Mouse (Mus musculus) heart, embryonic 12.5 days (tissue): Measurements from ENCODE around the gene Bcl10. TPM values are rescaled to one million over a fixed set of nuclear protein-coding genes. Genes with fewer than 3 reads are reported as not detected.
"Not testable (repeated sequence)": the region's sequence is repeated elsewhere in the genome, so short reads cannot be mapped to it uniquely, and the experiment has no call there.

ENCODE experiments used
- ATAC-seq: fragments of 200-750 bp; cut with Nextera tagmentation; 2 replicates; pipeline ENCODE4 v1.8.0; 2017; ENCODE audit warnings: moderate TSS enrichment, moderate library complexity; ENCODE audit not compliant: insufficient number of reproducible peaks, low FRiP score
- H3K27ac ChIP-seq: fragments of 300-500 bp; sonication (generic); 2 replicates; pipeline ENCODE4 v1.5.1; 2016; ENCODE audit warnings: mild to moderate bottlenecking, moderate library complexity; ENCODE audit not compliant: poor library complexity, severe bottlenecking
- H3K27me3 ChIP-seq: fragments of 300-500 bp; sonication (generic); replicated peaks from 2 replicates; pipeline ENCODE4 v1.6.1; 2016; ENCODE audit warnings: mild to moderate bottlenecking, moderate library complexity
- H3K36me3 ChIP-seq: fragments of 300-500 bp; sonication (generic); 2 replicates; pipeline ENCODE4 v1.6.1; 2016; ENCODE audit warnings: mild to moderate bottlenecking, moderate library complexity
- H3K4me1 ChIP-seq: fragments of 300-500 bp; sonication (generic); replicated peaks from 2 replicates; pipeline ENCODE4 v1.6.1; 2016; ENCODE audit warnings: mild to moderate bottlenecking
- H3K4me2 ChIP-seq: fragments of 300-500 bp; sonication (generic); 2 replicates; pipeline ENCODE4 v1.6.1; 2016; ENCODE audit warnings: mild to moderate bottlenecking, moderate library complexity
- H3K4me3 ChIP-seq: fragments of 300-500 bp; sonication (generic); 2 replicates; pipeline ENCODE4 v1.5.1; 2016; ENCODE audit warnings: mild to moderate bottlenecking
- H3K9ac ChIP-seq: fragments of 300-500 bp; sonication (generic); 2 replicates; pipeline ENCODE4 v1.6.1; 2016; ENCODE audit warnings: mild to moderate bottlenecking, moderate library complexity
- H3K9me3 ChIP-seq: fragments of 300-500 bp; sonication (generic); replicated peaks from 2 replicates; pipeline ENCODE4 v1.6.1; 2016; ENCODE audit warnings: mild to moderate bottlenecking, moderate library complexity
- WGBS: fragments of 180-500 bp; shearing (Covaris S2); methylation state at CpG from one replicate; pipeline ENCODE4 v1.1.7; 2016; 5-methylcytosine and 5-hydroxymethylcytosine counted together
- polyA plus RNA-seq: library from polyadenylated mRNA; unstranded; fragments of >200 nt; fragmentation: Nextera tagmentation; extraction: Ambion mirVana; gene quantifications from 2 replicates; pipeline ENCODE4 v1.2.1, GENCODE M21; 2016

Bcl10 gene
- 42.9 and 43.1 TPM in 2 replicates for polyA plus RNA-seq

GRCm38 (mm10) chr3:145922019-145922854 is at the start of gene Bcl10:
Bcl10 (plus strand) TSS chr3:145922804.
- no peaks in the 10 kb centered on the region for H3K27me3 ChIP-seq
- H3K4me2 ChIP-seq: peak within 1 kb of the TSS; percentile 77
- 26% methylated on average over 11 of the region's 11 CpGs for WGBS
- peak within 1 kb of the TSS; percentile 50 for H3K4me3 ChIP-seq
- 0 out of 2 replicates have a peak, but pooled peaks cover 3% of the 10 kb centered on the region for H3K9me3 ChIP-seq
- ATAC-seq: no peak
- peak within 1 kb of the TSS; percentile 56; the same call in 1 of the 2 replicates for H3K9ac ChIP-seq
- 0 out of 2 replicates have a peak, but pooled peaks cover 2% of the 10 kb centered on the region for H3K36me3 ChIP-seq
- H3K4me1 ChIP-seq: peaks cover 27% of the 10 kb centered on the region
- peak within 1 kb of the TSS; percentile 84 for H3K27ac ChIP-seq

GRCm38 (mm10) chr3:145873271-145873670 is 49.3 kb upstream of the Bcl10 start:
- Histone ChIP-seq H3K27me3 (no peaks in the 10 kb centered on the region), H3K4me3 (no peak overlapping the region), H3K36me3 (no peaks in the 10 kb centered on the region), H3K4me1 (peaks cover 11% of the 10 kb centered on the region), H3K9me3 (no peaks in the 10 kb centered on the region), H3K9ac (no peak overlapping the region), H3K4me2 (no peak overlapping the region), H3K27ac (no peak overlapping the region)
- ATAC-seq: no peak
- 83% methylated on average over 1 of the region's 1 CpGs for WGBS

GRCm38 (mm10) chr3:145874126-145874525 is 48.5 kb upstream of the Bcl10 start:
- Histone ChIP-seq H3K4me2 (no peak overlapping the region), H3K9ac (no peak overlapping the region), H3K9me3 (no peaks in the 10 kb centered on the region), H3K4me3 (no peak overlapping the region), H3K27ac (no peak overlapping the region), H3K27me3 (no peaks in the 10 kb centered on the region), H3K4me1 (peaks cover 11% of the 10 kb centered on the region), H3K36me3 (no peaks in the 10 kb centered on the region)
- ATAC-seq: no peak
- 71% methylated on average over 4 of the region's 4 CpGs for WGBS

- no peaks in the 10 kb centered on the region for H3K27me3 ChIP-seq
- no peaks in the 10 kb centered on the region for H3K9me3 ChIP-seq
- no peak overlapping the region for H3K27ac ChIP-seq
- no peaks in the 10 kb centered on the region for H3K36me3 ChIP-seq
- H3K4me2 ChIP-seq: no peak overlapping the region
- ATAC-seq: no peak
- WGBS: 70% methylated on average over 11 of the region's 11 CpGs
- H3K9ac ChIP-seq: no peak overlapping the region
- peaks cover 11% of the 10 kb centered on the region for H3K4me1 ChIP-seq
- H3K4me3 ChIP-seq: no peak overlapping the region
Observed at GRCm38 (mm10) chr3:145876120-145876519, 46.5 kb upstream of the Bcl10 start.

DNA sequence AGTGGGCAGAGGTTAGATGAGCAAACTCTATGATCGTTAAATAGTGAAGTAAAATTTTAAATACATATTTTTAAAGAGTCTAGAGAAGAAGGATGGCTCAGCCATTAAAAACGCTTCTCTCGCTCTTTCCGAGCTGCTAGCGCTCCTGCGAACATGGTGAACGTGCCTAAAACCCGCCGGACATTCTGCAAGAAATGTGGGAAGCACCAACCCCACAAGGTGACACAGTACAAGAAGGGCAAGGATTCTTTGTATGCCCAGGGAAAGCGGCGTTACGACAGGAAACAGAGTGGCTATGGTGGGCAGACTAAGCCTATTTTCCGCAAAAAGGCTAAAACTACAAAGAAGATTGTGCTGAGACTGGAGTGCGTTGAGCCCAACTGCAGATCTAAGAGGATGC is 43.7 kb upstream of the Bcl10 start:
- WGBS: 89% methylated on average over 13 of the region's 14 CpGs
- H3K27me3 ChIP-seq, H3K9ac ChIP-seq, H3K36me3 ChIP-seq, H3K4me3 ChIP-seq, H3K27ac ChIP-seq, ATAC-seq, H3K4me2 ChIP-seq, H3K9me3 ChIP-seq: not testable (repeated sequence)
- peaks cover 11% of the 10 kb centered on the region for H3K4me1 ChIP-seq

DNA sequence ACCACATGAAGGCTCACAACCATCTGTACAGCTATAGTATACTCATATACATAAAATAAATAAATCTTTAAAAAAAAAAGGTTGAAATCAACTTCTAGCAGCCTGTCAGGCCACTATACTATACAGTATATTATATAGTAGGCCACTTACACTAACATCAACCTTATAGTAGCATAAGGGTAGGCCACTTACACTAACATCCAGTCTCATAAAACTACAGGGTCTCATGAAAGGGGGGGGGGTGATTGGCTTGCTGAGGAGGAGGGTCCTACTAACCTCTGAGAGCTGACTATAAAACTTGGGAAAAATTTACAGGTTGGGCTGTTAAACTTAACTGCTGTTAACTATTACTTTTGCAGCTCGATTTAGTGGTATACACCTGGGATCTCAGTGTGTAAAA is 42.3 kb upstream of the Bcl10 start:
- H3K36me3 ChIP-seq: no peaks in the 10 kb centered on the region; the same call in 1 of the 2 replicates
- H3K4me3 ChIP-seq: no peak overlapping the region
- peaks cover 11% of the 10 kb centered on the region for H3K4me1 ChIP-seq
- H3K9me3 ChIP-seq: no peaks in the 10 kb centered on the region
- no peak overlapping the region for H3K9ac ChIP-seq
- no peak overlapping the region for H3K27ac ChIP-seq
- H3K27me3 ChIP-seq: no peaks in the 10 kb centered on the region
- WGBS: 69% methylated on average over 1 of the region's 1 CpGs
- H3K4me2 ChIP-seq: no peak overlapping the region
- no peak for ATAC-seq

GRCm38 (mm10) chr3:145882076-145882874 is 40.3 kb upstream of the Bcl10 start:
- H3K4me3 ChIP-seq: no peak overlapping the region
- H3K27ac ChIP-seq: no peak overlapping the region
- WGBS: 86% methylated on average over 15 of the region's 15 CpGs
- no peaks in the 10 kb centered on the region for H3K9me3 ChIP-seq
- no peak for ATAC-seq
- H3K9ac ChIP-seq: no peak overlapping the region
- no peaks in the 10 kb centered on the region; the same call in 1 of the 2 replicates for H3K36me3 ChIP-seq
- H3K4me2 ChIP-seq: no peak overlapping the region
- no peaks in the 10 kb centered on the region for H3K27me3 ChIP-seq
- H3K4me1 ChIP-seq: peaks cover 17% of the 10 kb centered on the region

DNA sequence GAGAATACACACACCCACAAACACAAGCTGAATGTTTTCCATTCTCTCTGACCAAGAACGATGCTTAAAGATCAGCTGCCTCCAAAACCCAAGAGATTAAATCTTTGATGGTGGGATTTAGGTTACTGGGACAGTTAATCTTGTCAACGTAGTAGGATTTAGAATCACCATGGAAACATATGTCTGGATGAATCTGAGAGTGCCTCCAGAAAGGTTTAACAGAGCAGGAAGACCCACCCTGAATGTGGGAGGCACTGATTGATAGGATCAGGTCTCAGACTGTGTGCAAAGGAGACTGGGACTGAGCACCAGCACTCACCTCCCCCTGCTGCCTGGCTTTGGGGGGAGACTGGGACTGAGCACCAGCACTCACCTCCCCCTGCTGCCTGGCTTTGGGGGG is 39.4 kb upstream of the Bcl10 start:
- peaks cover 24% of the 10 kb centered on the region for H3K4me1 ChIP-seq
- no peak overlapping the region for H3K9ac ChIP-seq
- no peak overlapping the region for H3K4me2 ChIP-seq
- ATAC-seq: no peak
- no peak overlapping the region for H3K27ac ChIP-seq
- no peaks in the 10 kb centered on the region for H3K9me3 ChIP-seq
- no peaks in the 10 kb centered on the region; the same call in 1 of the 2 replicates for H3K36me3 ChIP-seq
- no peaks in the 10 kb centered on the region for H3K27me3 ChIP-seq
- H3K4me3 ChIP-seq: no peak overlapping the region
- WGBS: 72% methylated on average over 2 of the region's 2 CpGs

GRCm38 (mm10) chr3:145885376-145885775 is 37.2 kb upstream of the Bcl10 start:
- Histone ChIP-seq H3K4me2 (no peak overlapping the region), H3K27ac (peak overlapping the region; percentile 77; the same call in 1 of the 2 replicates), H3K4me3 (no peak overlapping the region), H3K4me1 (peaks cover 34% of the 10 kb centered on the region), H3K9ac (no peak overlapping the region), H3K27me3 (no peaks in the 10 kb centered on the region), H3K36me3 (no peaks in the 10 kb centered on the region; the same call in 1 of the 2 replicates), H3K9me3 (no peaks in the 10 kb centered on the region; the same call in 1 of the 2 replicates)
- 57% methylated on average over 4 of the region's 4 CpGs for WGBS
- no peak for ATAC-seq

DNA sequence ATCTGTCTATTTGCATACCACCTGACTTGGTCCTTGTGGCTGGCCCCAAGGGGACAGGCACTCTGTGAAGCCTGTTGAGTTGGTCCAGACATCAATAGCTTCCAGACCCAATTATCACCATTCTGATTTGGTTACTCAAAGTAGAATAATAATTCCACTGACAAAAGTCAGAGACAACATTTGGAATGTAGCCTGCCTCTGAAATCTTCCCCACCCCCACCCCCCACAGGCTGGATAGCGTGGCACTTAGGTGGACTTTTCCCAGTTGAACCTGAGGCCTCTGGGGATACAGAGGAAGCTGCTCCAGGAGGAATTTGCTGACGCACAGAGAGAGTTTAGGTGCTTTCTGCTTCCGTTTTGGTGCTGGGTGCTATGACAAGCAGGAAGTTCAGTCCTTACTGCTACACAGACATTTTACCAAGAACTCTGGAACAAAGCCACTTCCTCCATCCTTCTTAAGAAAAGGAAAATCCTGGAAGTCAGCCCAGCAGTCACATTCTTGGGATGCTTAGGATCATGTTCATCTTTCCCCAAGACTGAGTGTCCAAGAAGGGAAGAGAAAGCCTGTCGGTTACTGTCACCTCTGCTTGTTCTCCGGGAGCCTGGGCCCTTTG is 36.6 kb upstream of the Bcl10 start:
- peaks cover 37% of the 10 kb centered on the region for H3K4me1 ChIP-seq
- no peak overlapping the region for H3K4me2 ChIP-seq
- H3K27me3 ChIP-seq: no peaks in the 10 kb centered on the region
- H3K4me3 ChIP-seq: no peak overlapping the region
- WGBS: 18% methylated on average over 5 of the region's 5 CpGs
- no peak; the same call in 1 of the 2 replicates for ATAC-seq
- H3K27ac ChIP-seq: peak overlapping the region; percentile 77
- H3K9me3 ChIP-seq: no peaks in the 10 kb centered on the region; the same call in 1 of the 2 replicates
- H3K36me3 ChIP-seq: no peaks in the 10 kb centered on the region; the same call in 1 of the 2 replicates
- no peak overlapping the region for H3K9ac ChIP-seq
